Mouse (Mus musculus): ENCODE data around the gene Ckap2. TPM values are rescaled to one million over a fixed set of nuclear protein-coding genes. Genes with fewer than 3 reads are reported as not detected.
"Not testable (repeated sequence)": the region's sequence is repeated elsewhere in the genome, so short reads cannot be mapped to it uniquely, and the experiment has no call there.

Gene Ckap2
- polyA plus RNA-seq, 1 experiment from 2014 or later, result 51.9 TPM

GRCm38 (mm10) chr8:22143764-22144491, 41.7 kb downstream of the Ckap2 start:
- H3K36me3 ChIP-seq (replicated peaks), result peaks cover 21% of the 10 kb centered on the region
- no peaks in the 10 kb centered on the region for H3K27me3 ChIP-seq (replicated peaks; ENCODE audit: low read depth, poor library complexity, severe bottlenecking)
- 78% methylated on average over 1 of the region's 1 CpGs for WGBS
- no peak overlapping the region for H3K27ac ChIP-seq (replicated peaks)
- H3K9me3 ChIP-seq, result no peaks in the 10 kb centered on the region
- H3K4me3 ChIP-seq, result no peak overlapping the region
- H3K4me1 ChIP-seq, result no peaks in the 10 kb centered on the region
- no peak for DNase-seq (ENCODE audit: low spot score)

- 79% methylated on average over 4 of the region's 4 CpGs for WGBS
- Histone ChIP-seq H3K27me3 (replicated peaks; ENCODE audit: low read depth, poor library complexity, severe bottlenecking) (no peaks in the 10 kb centered on the region), H3K36me3 (replicated peaks) (peaks cover 14% of the 10 kb centered on the region), H3K4me3 (no peak overlapping the region), H3K4me1 (no peaks in the 10 kb centered on the region), H3K9me3 (no peaks in the 10 kb centered on the region), H3K27ac (replicated peaks) (no peak overlapping the region)
- no peak for DNase-seq (ENCODE audit: low spot score)
These were observed 43.0 kb downstream of the Ckap2 start for GRCm38 (mm10) chr8:22142592-22142991.

GRCm38 (mm10) chr8:22141836-22142385, 43.7 kb downstream of the Ckap2 start:
- no peak for DNase-seq (ENCODE audit: low spot score)
- H3K4me3 ChIP-seq, result no peak overlapping the region
- no peaks in the 10 kb centered on the region for H3K9me3 ChIP-seq
- H3K27ac ChIP-seq (replicated peaks), result no peak overlapping the region
- peaks cover 11% of the 10 kb centered on the region for H3K36me3 ChIP-seq (replicated peaks)
- WGBS, result 86% methylated on average over 4 of the region's 4 CpGs
- no peaks in the 10 kb centered on the region for H3K27me3 ChIP-seq (replicated peaks; ENCODE audit: low read depth, poor library complexity, severe bottlenecking)
- H3K4me1 ChIP-seq, result no peaks in the 10 kb centered on the region

DNA sequence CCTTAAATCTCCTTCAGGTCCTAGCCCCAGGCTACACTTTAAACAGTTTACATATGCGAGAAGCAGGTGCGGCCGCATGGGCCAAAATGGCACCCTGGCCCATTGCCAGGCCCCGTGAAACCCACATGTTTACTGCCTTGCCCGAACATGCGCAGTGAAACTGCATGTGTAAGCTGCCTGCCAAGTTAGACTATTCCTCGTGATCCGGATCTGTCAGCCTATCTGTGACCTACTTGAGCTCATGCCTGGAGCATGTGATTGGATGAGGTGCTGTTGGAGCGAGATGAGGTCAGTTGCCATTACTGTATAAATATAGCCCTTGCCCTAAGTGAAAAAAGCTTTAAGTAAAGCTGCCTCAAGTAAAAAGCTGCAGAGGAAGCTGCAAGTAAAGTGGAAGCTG, 49.2 kb downstream of the Ckap2 start:
- H3K36me3 ChIP-seq (replicated peaks), result peaks cover 14% of the 10 kb centered on the region
- not testable (repeated sequence) for H3K27me3 ChIP-seq (replicated peaks; ENCODE audit: low read depth, poor library complexity, severe bottlenecking); DNase-seq (ENCODE audit: low spot score); H3K27ac ChIP-seq (replicated peaks); H3K4me1 ChIP-seq; H3K9me3 ChIP-seq; H3K4me3 ChIP-seq
- WGBS, result 96% methylated on average over 9 of the region's 9 CpGs

DNA sequence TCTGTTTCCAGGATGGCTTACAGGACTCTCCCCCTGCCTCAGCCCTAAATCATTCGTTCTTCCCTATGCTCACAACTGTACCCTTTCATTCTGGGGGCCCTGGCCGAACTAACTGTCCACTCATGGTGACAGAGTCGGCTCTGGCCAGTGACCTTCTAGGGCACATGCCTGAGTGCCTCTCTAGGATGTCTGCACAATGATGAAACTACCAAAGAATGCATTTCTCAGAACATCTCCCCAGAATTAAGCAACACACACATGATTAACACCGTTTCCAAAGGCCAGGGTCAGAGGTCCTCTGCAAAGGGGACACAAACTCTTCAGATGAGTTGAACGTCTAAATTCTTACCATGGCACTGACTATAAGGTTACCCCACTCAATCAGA, 50.9 kb downstream of the Ckap2 start:
- H3K9me3 ChIP-seq, result no peaks in the 10 kb centered on the region
- no peak overlapping the region for H3K27ac ChIP-seq (replicated peaks)
- H3K36me3 ChIP-seq (replicated peaks), result peaks cover 5% of the 10 kb centered on the region; the same call in 1 of the 2 replicates
- no peaks in the 10 kb centered on the region for H3K27me3 ChIP-seq (replicated peaks; ENCODE audit: low read depth, poor library complexity, severe bottlenecking)
- no peak for DNase-seq (ENCODE audit: low spot score)
- 87% methylated on average over 5 of the region's 5 CpGs for WGBS
- H3K4me3 ChIP-seq, result no peak overlapping the region
- no peaks in the 10 kb centered on the region for H3K4me1 ChIP-seq

DNA sequence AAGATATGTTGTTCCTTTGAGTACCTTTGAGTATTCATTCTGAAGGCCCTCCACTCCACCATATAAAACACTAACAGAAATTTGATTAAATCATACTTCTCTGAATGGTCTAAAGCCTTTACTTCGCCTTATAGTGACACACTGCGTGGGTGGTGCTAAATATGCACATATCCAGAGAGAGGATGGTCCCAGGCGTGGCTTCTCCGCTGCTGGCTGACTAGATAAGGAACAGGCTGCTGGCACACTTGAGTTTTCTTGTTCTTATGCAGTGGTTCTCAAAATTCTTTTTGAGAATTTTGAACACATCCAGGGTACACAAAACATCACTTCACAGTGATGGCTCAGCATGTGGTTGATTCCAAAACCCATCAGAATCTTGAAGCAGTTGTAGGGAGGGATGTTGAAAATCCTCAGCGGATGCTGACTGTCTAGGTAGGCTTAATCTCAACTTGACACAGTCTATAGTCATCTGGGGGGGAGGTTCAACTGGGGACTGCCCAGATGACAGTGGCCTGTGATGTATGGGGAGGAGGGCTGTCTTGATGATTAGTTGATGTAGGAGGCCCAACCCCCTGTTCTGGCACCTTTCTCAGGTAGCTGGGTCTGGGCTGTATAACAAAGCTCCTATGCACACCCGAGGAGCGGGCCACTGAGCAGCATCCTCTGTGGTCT, 51.4 kb downstream of the Ckap2 start:
- WGBS, result 89% methylated on average over 7 of the region's 7 CpGs
- peaks cover 5% of the 10 kb centered on the region; the same call in 1 of the 2 replicates for H3K36me3 ChIP-seq (replicated peaks)
- no peak overlapping the region for H3K27ac ChIP-seq (replicated peaks)
- H3K4me1 ChIP-seq, result no peaks in the 10 kb centered on the region
- DNase-seq (ENCODE audit: low spot score), result no peak
- H3K4me3 ChIP-seq, result no peak overlapping the region
- H3K27me3 ChIP-seq (replicated peaks; ENCODE audit: low read depth, poor library complexity, severe bottlenecking), result no peaks in the 10 kb centered on the region
- no peaks in the 10 kb centered on the region for H3K9me3 ChIP-seq

- 82% methylated on average over 12 of the region's 12 CpGs for WGBS
These were observed 53.6 kb downstream of the Ckap2 start for GRCm38 (mm10) chr8:22132062-22132461.

GRCm38 (mm10) chr8:22124220-22125152, 61.1 kb downstream of the Ckap2 start, which contains the start of gene Nek5:
Gene Nek5, minus strand, starts transcription at chr8:22125053.
- 1% methylated on average over 29 of the region's 29 CpGs for WGBS
- H3K27ac ChIP-seq (replicated peaks), result no peak within 1 kb of the TSS

More at GRCm38 (mm10) chr8:22132062-22132461, 53.6 kb downstream of the Ckap2 start:
- no peaks in the 10 kb centered on the region for H3K4me1 ChIP-seq
- H3K36me3 ChIP-seq (replicated peaks), result peaks cover 20% of the 10 kb centered on the region
- no peaks in the 10 kb centered on the region for H3K27me3 ChIP-seq (replicated peaks; ENCODE audit: low read depth, poor library complexity, severe bottlenecking)
- H3K27ac ChIP-seq (replicated peaks), result no peak overlapping the region
- DNase-seq (ENCODE audit: low spot score), result peak; percentile 13
- no peak overlapping the region for H3K4me3 ChIP-seq
- no peaks in the 10 kb centered on the region for H3K9me3 ChIP-seq

More at GRCm38 (mm10) chr8:22124220-22125152, 61.1 kb downstream of the Ckap2 start, which contains the start of gene Nek5:
- Histone ChIP-seq H3K27me3 (replicated peaks; ENCODE audit: low read depth, poor library complexity, severe bottlenecking) (0 out of 2 replicates have a peak, but pooled peaks cover 9% of the 10 kb centered on the region), H3K9me3 (no peaks in the 10 kb centered on the region), H3K36me3 (replicated peaks) (peaks cover 16% of the 10 kb centered on the region), H3K4me1 (peaks cover 9% of the 10 kb centered on the region), H3K4me3 (peak within 1 kb of the TSS; percentile 64)
- DNase-seq (ENCODE audit: low spot score), result peak; percentile 74

Other genes starting within 250 kb of the Ckap2 start
- not detected in 2 replicates for gene Defb35, start 247.5 kb downstream of the Ckap2 start, polyA plus RNA-seq (2016; fragmentation: Nextera tagmentation; extraction: Ambion mirVana)
- gene Defb13, start 239.1 kb downstream of the Ckap2 start, polyA plus RNA-seq (2016; fragmentation: Nextera tagmentation; extraction: Ambion mirVana), result not detected in 2 replicates
- gene Fam90a1a, start 227.1 kb downstream of the Ckap2 start, polyA plus RNA-seq (2016; fragmentation: Nextera tagmentation; extraction: Ambion mirVana), result not detected in 2 replicates
- gene Ccdc70, start 216.0 kb downstream of the Ckap2 start, polyA plus RNA-seq (2016; fragmentation: Nextera tagmentation; extraction: Ambion mirVana), result not detected in 2 replicates
- 1.9 and 2.1 TPM in 2 replicates for gene Atp7b, start 125.5 kb downstream of the Ckap2 start, polyA plus RNA-seq (2016; fragmentation: Nextera tagmentation; extraction: Ambion mirVana)
- 41.7 and 45.1 TPM in 2 replicates for gene Alg11, start 125.1 kb downstream of the Ckap2 start, polyA plus RNA-seq (2016; fragmentation: Nextera tagmentation; extraction: Ambion mirVana)
- 0.15 TPM in 1 of 2 replicates, not detected in the other for gene Nek5, start 60.8 kb downstream of the Ckap2 start, polyA plus RNA-seq (2016; fragmentation: Nextera tagmentation; extraction: Ambion mirVana)
- 6.8 and 7.3 TPM in 2 replicates for gene Nek3, start 19.4 kb downstream of the Ckap2 start, polyA plus RNA-seq (2016; fragmentation: Nextera tagmentation; extraction: Ambion mirVana)
- gene Vps36, start 7.0 kb upstream of the Ckap2 start, polyA plus RNA-seq (2016; fragmentation: Nextera tagmentation; extraction: Ambion mirVana), result 41.7 and 44.5 TPM in 2 replicates
- gene Thsd1, start 41.5 kb upstream of the Ckap2 start, polyA plus RNA-seq (2016; fragmentation: Nextera tagmentation; extraction: Ambion mirVana), result 9.8 and 10.5 TPM in 2 replicates
- not detected in 2 replicates for gene Tpte, start 97.6 kb upstream of the Ckap2 start, polyA plus RNA-seq (2016; fragmentation: Nextera tagmentation; extraction: Ambion mirVana)
- gene Slc25a15, start 212.8 kb upstream of the Ckap2 start, polyA plus RNA-seq (2016; fragmentation: Nextera tagmentation; extraction: Ambion mirVana), result 16.3 and 18.0 TPM in 2 replicates
- gene Mrps31, start 225.5 kb upstream of the Ckap2 start, polyA plus RNA-seq (2016; fragmentation: Nextera tagmentation; extraction: Ambion mirVana), result 42.4 and 43.2 TPM in 2 replicates